Mouse (Mus musculus) heart, adult 8-10 months (tissue): ENCODE measurements around the gene Stk32c. TPM values are rescaled to one million over a fixed set of nuclear protein-coding genes. Genes with fewer than 3 reads are reported as not detected.

Experiments
- DNase-seq: peaks from one replicate; pipeline ENCODE4 v3.0.0; 2022; ENCODE audit warnings: low spot score
- total RNA-seq, 4 experiments: library from RNA; stranded (reverse); gene quantifications; 2 replicates each; pipeline ENCODE4 v1.2.4; 2022

Gene Stk32c
- under 1 TPM; 0.41 to 0.92 (median 0.43) TPM for total RNA-seq

DNA sequence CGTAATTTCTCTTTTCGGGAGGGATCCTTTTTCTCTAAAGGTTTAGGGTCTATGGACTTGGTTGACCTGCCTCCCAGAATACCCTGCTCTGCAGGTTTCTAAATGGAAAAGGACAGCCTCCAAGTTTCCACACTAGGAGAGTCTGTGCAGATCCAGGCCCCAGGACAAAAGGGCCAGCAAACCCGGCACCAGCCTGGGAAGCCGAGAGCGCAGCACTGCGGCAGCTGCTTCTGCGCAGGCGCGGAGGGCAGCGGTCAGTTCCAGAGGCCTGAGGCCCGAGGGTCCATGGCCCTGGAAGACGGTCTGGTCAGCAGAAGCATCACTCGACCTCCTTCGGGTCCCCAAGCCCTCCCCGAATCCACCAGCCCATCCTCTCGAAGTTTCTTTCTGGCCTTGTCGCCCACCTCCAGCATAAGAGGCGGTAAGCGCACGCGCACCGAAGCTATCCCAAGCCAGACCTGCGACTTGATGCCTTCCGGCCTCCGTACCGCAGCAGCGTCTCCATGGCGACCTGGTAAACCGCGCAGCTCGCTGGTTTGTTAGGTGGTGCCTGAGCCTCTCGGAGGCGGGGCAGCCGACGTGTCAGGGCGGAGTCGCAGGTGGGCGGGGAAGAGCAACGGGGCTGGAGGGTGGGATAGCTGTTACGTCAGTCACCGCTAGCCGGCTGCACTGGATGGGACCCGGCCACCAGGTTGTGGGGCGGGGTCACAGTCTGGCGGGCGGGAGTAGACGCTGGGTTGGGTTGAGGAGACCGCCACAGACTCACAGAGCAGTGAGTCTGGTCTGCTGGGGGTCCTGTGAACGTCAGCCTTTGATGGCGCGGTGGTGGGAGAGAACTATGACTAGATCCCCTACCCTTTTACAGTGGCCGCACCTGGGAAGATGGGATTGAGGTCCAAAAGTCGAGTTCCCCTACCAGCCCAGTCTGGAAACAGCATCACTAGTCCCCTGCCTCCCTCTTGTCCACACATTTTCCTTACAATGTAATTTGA lies at the start of gene Stk32c, which contains the start of gene Lrrc27:
Gene Stk32c (minus strand): TSS at position 554 of the 992 bp plus-strand sequence.
Gene Lrrc27 (plus strand): TSS at position 235 of the 992 bp plus-strand sequence.
- DNase-seq: peak; percentile 98

DNA sequence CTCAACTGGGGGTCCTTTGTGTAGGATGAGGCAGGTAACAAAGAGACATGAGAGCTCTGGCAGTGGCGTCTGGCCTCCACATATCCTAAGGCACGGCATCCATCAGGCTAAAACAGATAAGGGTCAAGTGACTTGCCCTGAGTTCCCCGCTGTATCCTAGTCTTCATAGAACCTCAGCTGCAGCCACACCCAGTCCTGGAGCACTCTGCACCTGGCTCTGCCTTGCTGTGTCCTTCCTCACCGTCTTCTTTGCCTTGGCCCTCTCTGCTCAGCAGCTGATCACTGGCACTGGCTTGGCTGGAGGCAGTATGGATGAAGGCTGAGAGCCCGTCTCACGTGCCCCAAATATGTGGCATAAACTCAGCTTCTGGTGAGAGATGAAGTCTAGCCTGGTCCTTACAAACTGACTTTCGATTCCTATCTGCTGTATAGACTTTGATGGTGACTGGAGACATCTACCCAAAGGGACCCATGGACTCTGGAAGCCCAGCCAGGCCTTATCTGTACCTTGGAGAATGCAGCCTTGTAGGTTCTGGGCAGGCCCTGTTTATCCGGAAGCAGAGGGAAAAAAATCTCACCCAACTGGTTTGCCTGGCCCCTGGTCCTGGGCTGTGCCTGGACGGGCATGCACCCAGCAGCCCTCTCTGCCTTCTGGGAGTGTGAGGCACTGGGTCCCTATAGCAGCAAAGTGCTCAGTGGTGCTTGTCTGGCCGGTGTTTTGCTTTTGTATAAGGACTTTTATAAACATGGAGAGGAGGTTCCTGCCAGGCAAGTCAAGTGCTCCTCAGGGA lies 44.8 kb upstream of the Stk32c start:
- no peak for DNase-seq

DNA sequence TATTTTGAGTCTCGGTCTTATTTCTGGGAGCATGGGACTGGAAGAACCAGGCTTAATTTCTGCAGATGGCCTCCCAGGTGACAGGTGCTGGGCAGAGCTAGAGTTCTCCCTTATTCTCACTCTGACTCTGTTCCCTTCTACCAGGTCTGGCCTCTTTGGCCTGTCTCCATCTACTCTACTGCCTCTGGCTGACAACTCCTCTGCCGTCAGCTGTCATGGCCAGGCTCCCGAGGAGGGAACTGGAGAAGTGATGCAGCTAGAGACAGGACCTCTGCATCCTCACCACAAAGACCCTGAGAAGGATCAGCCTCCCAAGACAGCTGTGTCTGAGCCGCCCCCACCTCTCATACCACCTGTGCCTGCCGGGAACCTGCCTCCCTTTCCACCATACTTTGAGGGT lies 41.5 kb upstream of the Stk32c start:
- DNase-seq: no peak

DNA sequence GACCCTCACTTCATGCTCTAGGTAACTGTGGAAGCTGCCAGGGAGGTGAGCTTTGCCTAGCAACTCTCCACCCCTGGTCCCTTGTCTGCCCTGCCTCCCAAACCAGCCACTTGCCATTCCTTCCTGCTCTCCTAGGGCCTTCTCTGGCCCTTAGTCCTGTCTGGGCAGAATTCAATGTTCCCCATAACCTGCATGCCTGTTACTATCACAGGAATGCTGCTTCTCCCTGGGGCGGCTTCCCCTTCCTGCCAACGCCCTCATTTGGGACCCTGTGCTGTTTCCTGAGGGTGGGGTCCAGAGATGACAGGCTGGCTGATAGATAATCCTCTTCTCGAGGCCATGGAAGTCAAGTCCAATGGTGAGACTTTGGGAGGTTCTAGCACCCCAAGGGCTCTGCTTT lies 40.4 kb upstream of the Stk32c start:
- no peak for DNase-seq

DNA sequence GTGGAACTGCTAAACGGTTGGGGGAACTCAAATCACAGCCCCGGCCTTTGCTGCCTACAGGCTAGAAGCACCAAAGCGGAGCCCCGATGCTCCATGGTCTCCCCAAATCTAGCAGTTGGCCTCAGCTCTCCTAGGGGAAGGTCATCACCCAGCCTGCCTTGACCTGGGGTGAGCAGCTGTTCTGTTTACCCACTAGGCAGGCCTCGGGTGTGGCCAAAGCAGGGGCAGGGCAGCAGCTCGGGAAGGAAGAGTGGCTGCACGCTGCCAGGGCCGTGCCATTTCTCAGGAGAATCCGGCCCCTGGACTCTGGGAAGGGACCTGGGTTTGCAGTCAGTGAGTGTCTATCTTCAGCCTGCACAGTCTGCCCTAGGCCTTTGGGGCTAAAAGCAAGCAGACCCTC lies 39.9 kb upstream of the Stk32c start:
- no peak for DNase-seq

DNA sequence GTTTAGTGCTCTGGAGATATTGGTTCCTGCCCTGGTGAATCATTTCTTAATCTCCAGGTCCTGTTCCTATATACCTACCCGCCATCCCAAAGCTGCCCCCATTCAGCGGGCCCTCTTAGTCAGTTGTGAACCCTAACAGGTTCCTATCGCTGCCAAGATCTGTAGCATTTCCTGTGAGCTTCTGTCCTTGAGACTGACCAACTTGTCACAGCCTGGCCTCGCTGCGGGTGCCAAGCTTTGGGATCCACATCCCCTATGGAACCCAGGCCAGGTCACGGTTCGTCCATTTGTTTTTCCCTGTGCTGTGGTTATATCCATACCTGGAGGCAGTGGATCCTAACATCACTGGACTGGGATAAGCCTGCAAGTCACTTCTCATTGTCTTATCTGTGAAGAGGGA lies 39.5 kb upstream of the Stk32c start:
- no peak for DNase-seq

DNA sequence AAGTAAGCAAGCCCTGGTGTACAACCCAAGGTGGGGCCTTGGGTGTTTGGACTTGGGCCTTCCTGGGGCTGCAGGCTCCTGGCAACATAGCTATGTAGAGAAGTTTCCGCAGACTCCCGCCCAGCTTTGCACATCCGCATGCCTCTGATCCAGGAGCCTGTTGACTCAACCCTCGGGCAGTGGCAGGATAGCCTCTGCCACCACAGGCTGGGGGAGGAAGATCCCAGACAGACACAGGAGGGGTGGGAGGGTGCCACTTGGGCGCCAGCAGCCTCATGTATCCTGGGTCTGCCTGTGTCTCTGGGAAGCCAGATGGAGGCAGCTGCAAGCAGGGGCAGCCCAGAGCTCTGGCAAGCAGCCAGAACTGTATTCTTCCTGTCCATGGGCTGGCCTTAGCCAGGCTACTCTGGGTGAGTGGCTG lies 38.8 kb upstream of the Stk32c start:
- DNase-seq: peak; percentile 59

DNA sequence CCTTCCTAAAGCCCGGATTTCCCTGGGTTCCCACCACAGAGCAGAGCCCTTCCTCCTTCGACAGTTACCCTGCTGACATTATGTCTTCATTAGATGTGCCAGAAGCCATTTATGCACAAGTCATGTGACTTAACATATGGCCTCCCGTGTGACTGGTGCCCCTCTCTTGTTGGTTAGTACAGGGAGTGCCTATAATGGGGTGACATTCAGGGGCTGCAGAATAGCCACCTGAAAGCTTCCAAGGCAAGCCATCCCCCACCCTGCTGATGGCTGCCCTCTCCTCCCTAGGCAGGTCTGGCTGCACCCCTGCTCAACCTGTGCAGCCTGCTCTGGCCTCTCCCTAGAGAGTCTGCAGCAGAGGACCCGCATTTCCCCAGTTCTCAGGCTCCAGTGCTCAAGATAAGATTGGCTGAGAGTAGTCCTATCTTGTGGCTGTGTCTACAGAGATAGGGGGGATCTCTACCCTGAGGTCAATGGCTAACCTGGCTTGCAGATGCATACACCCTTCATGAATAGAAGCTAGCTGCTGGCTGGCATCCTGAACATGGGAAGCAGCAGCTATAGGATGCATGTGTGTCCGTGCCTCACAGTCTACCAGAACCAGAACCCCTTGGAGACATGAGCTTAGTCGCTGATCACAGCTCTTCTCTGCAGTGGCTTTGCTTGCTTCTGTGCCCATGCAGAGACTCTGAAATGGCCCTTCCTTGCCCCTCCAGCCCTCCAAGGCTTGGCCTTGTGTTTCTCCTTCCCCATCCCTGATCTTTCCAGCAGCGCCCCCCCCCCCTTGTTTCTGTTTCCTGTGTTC lies 36.5 kb upstream of the Stk32c start:
- DNase-seq: no peak

DNA sequence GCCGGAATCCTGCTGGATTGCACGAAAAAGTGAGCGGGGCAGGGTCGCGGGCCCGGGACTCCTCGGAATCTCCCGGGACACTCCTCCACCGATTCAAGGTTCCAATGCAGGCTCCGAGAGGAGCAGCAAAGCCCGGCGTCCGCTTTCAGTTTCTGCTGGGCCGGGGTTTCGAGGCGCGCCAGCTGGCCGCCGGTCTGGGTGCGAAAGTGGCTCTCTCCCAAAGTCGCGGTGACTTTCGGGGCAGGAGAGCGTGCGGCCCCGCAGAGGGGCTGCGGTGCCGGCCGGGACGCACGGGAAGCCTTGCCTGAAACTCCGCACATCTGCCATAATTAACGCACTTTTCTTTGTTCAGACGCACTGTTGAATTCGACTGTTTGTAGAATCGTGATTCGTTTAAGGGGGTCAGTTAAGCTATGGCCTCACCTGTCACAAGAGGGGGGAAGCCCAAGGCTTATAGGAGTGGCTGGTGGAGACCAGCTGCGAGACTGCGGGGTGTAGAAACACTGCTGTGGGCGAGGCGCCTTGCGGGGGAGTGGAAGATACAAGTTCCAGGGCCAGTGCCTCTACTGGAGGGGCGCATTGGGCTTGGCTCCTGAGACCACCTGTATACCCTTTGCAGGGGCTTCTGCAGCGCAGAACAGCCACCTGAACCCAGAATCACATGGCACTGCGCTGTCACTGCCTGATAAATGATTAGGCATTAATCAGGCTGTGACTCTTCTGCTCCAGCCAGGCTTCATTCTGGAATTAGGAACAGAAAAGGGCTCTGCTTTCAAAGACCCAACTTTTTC lies 35.7 kb upstream of the Stk32c start:
- DNase-seq: no peak

DNA sequence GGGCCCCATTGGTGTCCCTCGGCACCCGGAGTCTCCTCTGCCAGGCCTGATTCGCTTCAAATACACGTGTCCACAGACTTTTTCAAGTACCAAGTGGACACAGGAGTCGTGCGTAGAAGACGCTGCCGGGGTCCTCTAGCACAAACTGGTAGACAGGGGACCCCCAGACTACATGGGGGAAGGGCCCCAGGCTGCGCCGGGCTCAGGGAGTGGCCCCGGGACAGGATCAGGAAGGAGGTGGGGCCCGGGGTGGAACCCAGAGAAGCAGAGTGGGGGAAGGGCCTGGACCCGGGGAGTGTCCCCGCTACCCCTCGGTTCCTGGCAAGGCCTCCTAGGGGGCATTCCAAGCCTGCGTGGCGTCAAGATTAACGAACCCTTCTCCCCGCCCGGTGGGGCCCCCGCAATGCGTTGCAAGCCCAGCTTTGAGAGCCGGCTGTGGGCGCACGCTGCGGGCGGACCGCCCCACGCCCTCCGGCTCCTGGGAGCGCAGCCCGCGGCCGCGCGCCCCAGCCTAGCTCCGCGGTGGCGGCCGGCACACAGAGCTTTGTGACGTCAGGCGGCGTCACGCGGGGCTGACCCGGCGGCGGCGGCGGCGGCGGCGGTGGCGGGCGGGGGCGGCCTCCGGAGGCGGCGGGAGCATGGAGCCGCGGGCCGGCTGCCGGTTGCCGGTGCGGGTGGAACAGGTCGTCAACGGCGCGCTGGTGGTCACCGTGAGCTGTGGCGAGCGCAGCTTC lies 34.9 kb upstream of the Stk32c start, which contains the start of gene Pwwp2b:
Gene Pwwp2b (plus strand): TSS at position 602 of the 734 bp plus-strand sequence.
- peak; percentile 90 for DNase-seq

DNA sequence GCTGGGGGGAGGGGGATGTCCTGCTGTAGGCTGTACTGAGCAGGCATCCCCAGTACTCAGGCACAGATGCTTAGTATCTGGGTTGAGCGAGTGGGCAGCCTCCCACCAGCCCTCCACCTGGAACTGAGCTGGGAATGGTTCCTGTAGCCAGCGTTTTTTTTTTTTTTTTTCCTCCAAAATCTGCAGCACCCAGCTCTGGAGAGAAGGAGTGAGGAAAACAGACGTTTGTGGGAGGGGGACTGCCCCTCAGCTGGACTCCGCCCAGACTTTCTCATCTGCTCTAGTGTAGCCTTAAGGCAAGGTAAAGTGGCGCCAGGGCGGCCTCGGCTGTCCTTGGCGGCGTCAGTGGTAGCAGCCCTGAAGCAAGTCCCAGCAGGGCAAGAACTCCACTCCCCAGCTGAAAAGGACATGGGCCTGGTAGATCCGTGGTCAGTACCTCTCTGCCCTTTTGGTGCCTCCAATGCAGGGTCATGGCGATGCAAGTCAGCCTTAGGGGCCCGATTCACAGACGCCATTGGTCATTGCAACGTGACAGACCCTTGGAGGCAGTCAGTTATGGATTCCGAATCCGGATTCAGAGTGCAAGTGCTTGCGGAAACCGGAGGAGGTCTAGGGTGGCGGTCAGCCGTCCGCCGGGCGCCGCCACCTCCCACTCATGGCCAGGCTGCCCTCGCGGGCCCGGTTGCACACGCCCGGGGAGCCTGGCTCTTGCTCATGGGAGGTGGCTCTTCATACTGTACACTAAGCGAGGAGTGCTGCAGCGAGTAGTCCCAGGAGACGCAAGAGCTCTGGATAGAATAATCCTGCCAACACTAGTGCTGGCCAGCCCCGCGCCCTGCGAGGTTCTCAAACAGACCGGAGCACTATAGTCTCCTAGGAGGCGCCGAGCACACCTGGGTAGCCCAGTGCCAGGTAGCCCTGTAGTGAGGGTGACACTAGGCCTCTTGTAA lies 34.1 kb upstream of the Stk32c start:
- peak; percentile 60 for DNase-seq

DNA sequence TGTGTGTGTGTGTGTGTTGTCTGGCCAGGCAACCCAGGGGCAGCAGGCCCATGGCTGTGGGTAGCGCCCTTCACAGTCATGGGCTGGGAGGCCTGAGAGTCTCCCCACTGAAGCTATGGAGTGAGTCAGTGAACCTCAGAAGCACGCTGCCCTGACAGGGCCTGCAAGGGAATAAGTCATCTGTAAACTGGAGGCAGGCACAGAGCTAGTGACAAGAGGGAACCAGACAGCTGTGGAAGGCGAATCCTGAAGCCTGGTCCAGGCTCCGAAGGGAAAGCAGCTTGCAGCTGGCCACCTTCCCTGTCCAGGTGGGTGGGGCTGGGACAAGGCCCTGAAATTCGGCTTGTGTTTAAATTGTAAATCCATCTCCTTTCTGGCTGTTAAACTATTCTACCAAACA lies 33.0 kb upstream of the Stk32c start:
- no peak for DNase-seq

DNA sequence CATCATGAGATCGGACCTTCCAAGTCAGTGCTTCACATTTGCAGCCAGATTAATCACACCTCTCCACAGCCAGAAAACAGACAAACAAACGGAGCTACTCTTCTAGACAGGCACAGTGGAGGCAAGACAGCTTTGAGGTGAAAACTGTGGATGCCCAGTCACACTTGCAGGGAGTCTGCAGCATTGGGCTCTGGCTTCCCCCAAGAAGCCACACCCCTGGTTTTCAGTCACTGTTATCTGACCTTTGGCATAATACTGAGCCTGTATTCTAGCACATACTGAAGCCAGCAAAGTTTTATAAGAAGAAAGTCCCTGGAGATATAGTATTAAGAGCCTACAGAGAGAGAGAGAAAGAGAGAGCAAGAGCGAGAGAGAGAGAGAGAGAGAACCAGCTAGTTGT lies 26.3 kb upstream of the Stk32c start:
- DNase-seq: no peak

DNA sequence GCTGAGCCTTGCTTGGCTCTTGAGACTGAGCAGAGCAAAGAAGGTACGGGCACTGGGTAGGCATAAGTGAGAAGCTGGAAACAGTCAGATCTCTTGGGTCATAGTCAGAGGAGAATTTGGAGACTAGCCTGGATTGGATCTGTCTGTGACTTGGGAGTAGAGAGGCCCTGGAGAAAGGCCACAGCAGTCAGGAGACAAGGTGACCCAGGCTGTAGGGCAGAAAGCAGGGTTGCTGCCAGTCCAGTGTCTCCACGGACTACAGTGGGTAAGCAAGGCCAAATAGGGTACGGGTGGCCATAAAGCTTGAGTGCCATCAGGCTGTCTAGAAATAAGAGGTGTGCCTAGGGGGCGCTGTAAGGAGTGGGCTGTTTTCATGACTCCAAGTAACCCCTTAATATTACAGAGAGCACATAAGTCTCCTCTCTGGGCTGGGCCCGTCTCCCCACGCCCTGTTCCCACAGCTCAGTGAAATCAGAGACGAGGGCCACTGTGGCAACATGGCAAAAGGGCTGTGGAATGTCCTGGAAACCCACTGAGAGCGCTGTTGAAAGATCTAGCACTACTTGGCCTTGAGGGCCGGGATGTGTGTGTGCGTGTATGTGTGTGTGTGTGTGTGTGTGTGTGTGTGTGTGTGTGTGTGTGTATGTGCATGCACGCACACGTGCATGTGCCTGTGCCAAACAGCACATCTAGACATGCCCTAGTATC lies 22.7 kb upstream of the Stk32c start:
- DNase-seq: peak; percentile 49

DNA sequence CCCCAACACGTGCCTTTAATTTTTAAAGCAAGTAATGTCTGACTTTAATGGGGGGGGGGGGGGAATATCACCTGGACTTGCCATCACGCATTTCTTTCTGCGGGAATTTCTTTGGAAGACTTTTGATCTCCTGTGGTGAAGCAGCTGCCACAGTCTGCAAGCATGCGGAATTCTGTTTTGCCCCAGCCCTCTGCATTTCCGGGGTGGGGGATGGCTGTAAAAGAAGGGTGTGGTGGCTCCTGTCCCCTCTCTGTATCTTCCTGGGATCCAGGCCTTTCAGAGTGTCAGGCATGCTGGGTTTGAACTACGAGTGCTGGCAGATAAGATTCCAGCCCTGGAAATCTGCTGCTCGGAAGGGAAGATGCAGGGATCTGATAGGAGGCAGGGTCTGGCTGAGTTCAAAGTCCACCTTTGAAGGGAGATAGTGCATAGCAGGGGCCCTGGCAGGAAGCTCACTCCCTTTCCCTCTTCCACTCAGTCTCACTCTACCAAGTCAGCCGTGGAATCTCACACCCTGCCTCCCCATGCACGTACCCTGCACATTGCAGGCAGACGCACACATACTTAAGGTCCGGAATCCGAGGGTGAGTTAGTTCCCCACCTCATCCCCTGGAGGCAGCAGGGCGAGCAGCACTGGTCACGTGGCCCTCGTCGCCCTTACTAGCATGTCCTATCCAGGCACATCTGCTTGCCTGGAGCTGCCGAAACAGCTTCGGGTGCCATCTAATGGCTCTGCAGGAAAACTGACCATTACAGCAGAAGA lies 21.5 kb upstream of the Stk32c start:
- peak; percentile 51 for DNase-seq

DNA sequence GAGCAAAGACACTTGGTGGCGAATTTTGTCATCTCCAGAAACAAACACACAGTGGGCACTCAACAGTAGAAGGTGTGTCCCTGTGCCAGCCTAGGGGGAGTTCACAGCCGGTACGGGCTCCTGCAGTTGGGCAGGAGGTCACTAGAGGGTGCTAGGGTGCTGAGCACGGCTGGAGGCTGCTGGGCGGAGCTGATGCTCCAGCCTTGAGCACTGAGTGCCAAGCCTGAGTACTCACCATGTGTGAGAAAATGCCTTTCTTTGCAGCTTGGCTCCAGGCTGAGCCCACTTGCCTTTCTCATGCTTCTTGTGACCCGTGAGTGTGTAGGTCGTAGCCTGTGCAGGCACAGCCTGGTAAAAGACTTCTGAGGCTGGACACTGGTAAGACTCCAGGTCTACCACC lies 20.6 kb upstream of the Stk32c start:
- DNase-seq: peak; percentile 88

DNA sequence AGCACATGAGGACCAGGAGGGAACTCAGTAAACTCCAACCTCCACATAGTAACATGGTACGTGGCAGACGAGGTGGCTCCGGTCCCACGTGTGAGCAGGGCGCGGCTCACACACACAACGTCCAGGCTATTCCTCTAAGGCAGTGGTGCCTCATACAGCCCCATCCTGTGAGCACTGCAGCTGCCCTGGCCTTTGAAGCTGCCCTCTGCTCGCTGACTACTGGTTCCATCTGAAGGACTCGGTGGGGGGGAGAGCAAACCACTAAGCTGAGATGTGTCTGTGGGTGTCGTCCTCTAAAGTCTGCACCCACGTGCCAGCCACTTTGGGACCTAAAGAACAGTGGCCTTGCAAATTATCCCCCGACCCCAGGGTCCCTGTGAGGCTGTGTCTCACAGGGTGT lies 17.1 kb upstream of the Stk32c start:
- no peak for DNase-seq
